Mouse (Mus musculus) MEL (cell line): ENCODE data around the gene Spata2. TPM values are rescaled to one million over a fixed set of nuclear protein-coding genes. Genes with fewer than 3 reads are reported as not detected.

Experiments
- DNase-seq: peaks from one replicate; pipeline ENCODE4 v3.0.0; 2011; ENCODE audit warnings: low read depth, low spot score
- H3K27ac ChIP-seq: 2 replicates; pipeline ENCODE4 v1.5.1; 2012; ENCODE audit warnings: low read depth, mild to moderate bottlenecking, control low read depth, low read length, moderate library complexity; ENCODE audit not compliant: control insufficient read depth
- H3K27me3 ChIP-seq, 2 experiments: fragments of 150-350 bp in 1 of 2; sonication (generic) in 1 of 2; 2 replicates each; pipeline ENCODE4 v1.6.1; 2012; ENCODE audit warnings: low read length in 2 of 2, mild to moderate bottlenecking in 2 of 2, improper control_type of control experiment in 1 of 2, moderate library complexity in 1 of 2; ENCODE audit not compliant: insufficient read depth in 2 of 2, control insufficient read depth in 1 of 2
- H3K36me3 ChIP-seq, 2 experiments: 2 replicates each; pipeline ENCODE4 v1.6.1; 2012 to 2014; ENCODE audit warnings: low read length in 2 of 2, improper control_type of control experiment in 1 of 2, inconsistent platforms in 1 of 2, mild to moderate bottlenecking in 1 of 2; ENCODE audit not compliant: insufficient read depth in 2 of 2, control insufficient read depth in 1 of 2
- H3K4me1 ChIP-seq, 2 experiments: fragments of 150-350 bp in 1 of 2; sonication (generic) in 1 of 2; 2 replicates each; pipeline ENCODE4 v1.6.1; 2012; ENCODE audit warnings: low read length in 2 of 2, improper control_type of control experiment in 1 of 2, mild to moderate bottlenecking in 1 of 2; ENCODE audit not compliant: insufficient read depth in 2 of 2, control insufficient read depth in 1 of 2
- H3K4me3 ChIP-seq, 2 experiments: fragments of 150-350 bp in 1 of 2; sonication (generic) in 1 of 2; 2 replicates each; pipeline ENCODE4 v1.5.1; 2012; ENCODE audit warnings: low read depth in 2 of 2, low read length in 2 of 2, mild to moderate bottlenecking in 2 of 2, moderate library complexity in 2 of 2, control low read depth in 1 of 2, improper control_type of control experiment in 1 of 2; ENCODE audit not compliant: control insufficient read depth in 1 of 2, insufficient read depth in 1 of 2
- H3K79me2 ChIP-seq: 2 replicates; pipeline ENCODE4 v1.6.1; 2012; ENCODE audit warnings: mild to moderate bottlenecking, low read length, moderate library complexity; ENCODE audit not compliant: control insufficient read depth, poor library complexity, insufficient read depth
- H3K9ac ChIP-seq: 2 replicates; pipeline ENCODE4 v1.6.1; 2012; ENCODE audit warnings: low read depth, mild to moderate bottlenecking, control low read depth, low read length, moderate library complexity; ENCODE audit not compliant: control insufficient read depth, poor library complexity, severe bottlenecking
- H3K9me3 ChIP-seq: fragments of 150-350 bp; sonication (generic); replicated peaks from 2 replicates; pipeline ENCODE4 v1.6.1; 2012; ENCODE audit warnings: mild to moderate bottlenecking, low read length, improper control_type of control experiment, moderate library complexity; ENCODE audit not compliant: insufficient read depth
- BHLHE40 ChIP-seq: IDR thresholded peaks from 2 replicates; pipeline ENCODE4 v1.6.1; 2012; ENCODE audit warnings: low read depth, mild to moderate bottlenecking, inconsistent platforms, low read length, improper control_type of control experiment, borderline replicate concordance
- CHD1 ChIP-seq: IDR thresholded peaks from 2 replicates; pipeline ENCODE4 v1.6.1; 2012; ENCODE audit warnings: low read depth, mild to moderate bottlenecking, inconsistent platforms, low read length, improper control_type of control experiment
- CHD2 ChIP-seq: IDR thresholded peaks from 2 replicates; pipeline ENCODE4 v1.6.1; 2011; ENCODE audit warnings: low read length, improper control_type of control experiment
- CTCF ChIP-seq, 3 experiments: IDR thresholded peaks in 2 of 3; conservative IDR thresholded peaks in 1 of 3; 2 replicates each; pipeline ENCODE4 v1.5.1; 2011 to 2012; ENCODE audit warnings: low read length in 3 of 3, low read depth in 2 of 3, mild to moderate bottlenecking in 2 of 3, improper control_type of control experiment in 1 of 3, inconsistent platforms in 1 of 3, mixed read lengths in 1 of 3, moderate library complexity in 1 of 3; ENCODE audit not compliant: control insufficient read depth in 1 of 3, insufficient read depth in 1 of 3, poor library complexity in 1 of 3, severe bottlenecking in 1 of 3
- ELF1 ChIP-seq: IDR thresholded peaks from 2 replicates; pipeline ENCODE4 v1.6.1; 2014; ENCODE audit warnings: low read depth, mild to moderate bottlenecking, inconsistent platforms, low read length, improper control_type of control experiment, moderate library complexity
- GATA1 ChIP-seq: IDR thresholded peaks from 2 replicates; pipeline ENCODE4 v1.6.1; 2011; ENCODE audit warnings: low read depth, low read length, improper control_type of control experiment
- HCFC1 ChIP-seq: IDR thresholded peaks from 2 replicates; pipeline ENCODE4 v1.6.1; 2012; ENCODE audit warnings: low read depth, mild to moderate bottlenecking, inconsistent platforms, low read length, improper control_type of control experiment, moderate library complexity
- MAFK ChIP-seq: IDR thresholded peaks from 2 replicates; pipeline ENCODE4 v1.6.1; 2011; ENCODE audit warnings: low read depth, mild to moderate bottlenecking, low read length, improper control_type of control experiment, borderline replicate concordance
- MAX ChIP-seq: IDR thresholded peaks from 2 replicates; pipeline ENCODE4 v1.6.1; 2011; ENCODE audit warnings: low read length, improper control_type of control experiment
- MEF2A ChIP-seq: IDR thresholded peaks from 2 replicates; pipeline ENCODE4 v1.6.1; 2014; ENCODE audit warnings: low read depth, mild to moderate bottlenecking, inconsistent platforms, low read length, improper control_type of control experiment; ENCODE audit not compliant: poor library complexity, insufficient replicate concordance, severe bottlenecking; ENCODE audit errors: extremely low read depth
- MYB ChIP-seq: IDR thresholded peaks from 2 replicates; pipeline ENCODE4 v1.6.1; 2011; ENCODE audit warnings: mild to moderate bottlenecking, low read depth, low read length, improper control_type of control experiment
- MYC ChIP-seq: IDR thresholded peaks from 2 replicates; pipeline ENCODE4 v1.6.1; 2011; ENCODE audit warnings: low read depth, mild to moderate bottlenecking, low read length, improper control_type of control experiment, moderate library complexity
- NRF1 ChIP-seq: IDR thresholded peaks from 2 replicates; pipeline ENCODE4 v1.6.1; 2014; ENCODE audit warnings: low read depth, mild to moderate bottlenecking, inconsistent platforms, low read length, improper control_type of control experiment, moderate library complexity; ENCODE audit not compliant: poor library complexity, insufficient read depth, severe bottlenecking
- POLR2A ChIP-seq, 2 experiments: IDR thresholded peaks; 2 replicates each; pipeline ENCODE4 v1.6.1; 2011 to 2012; ENCODE audit warnings: low read length in 2 of 2, mild to moderate bottlenecking in 2 of 2, control low read depth in 1 of 2, improper control_type of control experiment in 1 of 2, low read depth in 1 of 2, moderate library complexity in 1 of 2; ENCODE audit not compliant: control insufficient read depth in 1 of 2, insufficient read depth in 1 of 2, poor library complexity in 1 of 2
- POLR2AphosphoS5 ChIP-seq: IDR thresholded peaks from 2 replicates; pipeline ENCODE4 v1.6.1; 2012; ENCODE audit warnings: low read depth, borderline replicate concordance, mild to moderate bottlenecking, inconsistent platforms, low read length, moderate library complexity, mixed read lengths
- RCOR1 ChIP-seq: IDR thresholded peaks from 2 replicates; pipeline ENCODE4 v1.6.1; 2012; ENCODE audit warnings: low read depth, mild to moderate bottlenecking, inconsistent platforms, low read length, improper control_type of control experiment
- SIN3A ChIP-seq: IDR thresholded peaks from 2 replicates; pipeline ENCODE4 v1.6.1; 2012; ENCODE audit warnings: low read length, improper control_type of control experiment, inconsistent platforms
- TBP ChIP-seq: IDR thresholded peaks from 2 replicates; pipeline ENCODE4 v1.8.0; 2011; ENCODE audit warnings: low read depth, low read length, improper control_type of control experiment
- ZC3H11A ChIP-seq: IDR thresholded peaks from 2 replicates; pipeline ENCODE4 v1.6.1; 2012; ENCODE audit warnings: low read depth, mild to moderate bottlenecking, inconsistent platforms, low read length, improper control_type of control experiment
- ZKSCAN1 ChIP-seq: IDR thresholded peaks from 2 replicates; pipeline ENCODE4 v1.6.1; 2012; ENCODE audit warnings: low read depth, mild to moderate bottlenecking, inconsistent platforms, low read length, improper control_type of control experiment, moderate library complexity
- ZMIZ1 ChIP-seq: IDR thresholded peaks from 2 replicates; pipeline ENCODE4 v1.6.1; 2012; ENCODE audit warnings: low read depth, mild to moderate bottlenecking, inconsistent platforms, low read length, improper control_type of control experiment, moderate library complexity
- ZNF384 ChIP-seq: IDR thresholded peaks from 2 replicates; pipeline ENCODE4 v1.6.1; 2012; ENCODE audit warnings: low read depth, mild to moderate bottlenecking, inconsistent platforms, low read length, improper control_type of control experiment
- polyA plus RNA-seq, 2 experiments: library from polyadenylated mRNA; stranded (reverse) in 1 of 2; unstranded in 1 of 2; fragments of >175 nt in 1 of 2; fragments of >200 nt in 1 of 2; gene quantifications; 2 replicates each; pipeline versions ENCODE4 v1.2.1 to v1.2.4; 2012; ENCODE audit warnings: low replicate concordance in 2 of 2, low read depth in 1 of 2; ENCODE audit not compliant: insufficient read length in 2 of 2, insufficient read depth in 1 of 2, missing spikeins in 1 of 2
- total RNA-seq: library from RNA; depleted of rRNA; stranded (reverse); fragments of 300-350 nt; gene quantifications from 2 replicates; pipeline ENCODE4 v1.2.3, GENCODE M21; 2012

The Spata2 gene
- total and polyA plus RNA-seq, 3 experiments, result 9.4 to 33.5 TPM; not detected in 1

GRCm38 (mm10) chr2:167539536-167540476 lies 47.1 kb upstream of the Spata2 start:
- Histone ChIP-seq H3K27ac (no peak overlapping the region), H3K4me3 (no peak overlapping the region), H3K4me1 (peaks cover 14 to 15% of the 10 kb centered on the region in 2 experiments), H3K27me3 (no peaks in the 10 kb centered on the region), H3K9me3 (no peaks in the 10 kb centered on the region), H3K36me3 (peaks cover 0 to 15% of the 10 kb centered on the region in 2 experiments; a peak in 2 of 4 replicates), H3K79me2 (no peaks in the 10 kb centered on the region; the same call in 1 of the 2 replicates), H3K9ac (no peak overlapping the region)
- DNase-seq, result no peak
- no peak for TF ChIP-seq ZKSCAN1
- no peak for TF ChIP-seq RCOR1
- no peak for TF ChIP-seq ZMIZ1
- no peak for TF ChIP-seq ZC3H11A
- TF ChIP-seq MAFK, result no peak
- no peak for TF ChIP-seq BHLHE40
- TF ChIP-seq CTCF (IDR thresholded peaks at IDR 0.05 in 2 of 3, conservative IDR thresholded peaks at IDR 0.05 in 1 of 3; ENCODE audit: control insufficient read depth in 1 of 3, insufficient read depth in 1 of 3, low read depth in 2 of 3, low read length in 3 of 3, poor library complexity in 1 of 3, severe bottlenecking in 1 of 3), result no peak
- TF ChIP-seq SIN3A, result no peak
- TF ChIP-seq HCFC1, result no peak
- TF ChIP-seq MAX, result no peak
- no peak for TF ChIP-seq ZNF384
- no peak for TF ChIP-seq POLR2AphosphoS5
- no peak for TF ChIP-seq ELF1
- TF ChIP-seq GATA1, result no peak
- TF ChIP-seq CHD1, result no peak
- no peak for TF ChIP-seq MYB
- TF ChIP-seq MEF2A, result no peak

- Histone ChIP-seq H3K4me3 (no peak overlapping the region), H3K27me3 (no peaks in the 10 kb centered on the region), H3K4me1 (peaks cover 14 to 15% of the 10 kb centered on the region in 2 experiments), H3K9ac (no peak overlapping the region), H3K27ac (no peak overlapping the region), H3K79me2 (no peaks in the 10 kb centered on the region; the same call in 1 of the 2 replicates), H3K36me3 (peaks cover 0 to 19% of the 10 kb centered on the region in 2 experiments; a peak in 2 of 4 replicates), H3K9me3 (no peaks in the 10 kb centered on the region)
- no peak for TF ChIP-seq POLR2A (IDR thresholded peaks at IDR 0.05; ENCODE audit: control insufficient read depth in 1 of 2, insufficient read depth in 1 of 2, low read depth in 1 of 2, low read length in 2 of 2, poor library complexity in 1 of 2)
- TF ChIP-seq TBP, result no peak
- TF ChIP-seq MAFK, result no peak
- TF ChIP-seq POLR2AphosphoS5, result no peak
- no peak for TF ChIP-seq CHD2
- no peak for TF ChIP-seq ZKSCAN1
- TF ChIP-seq MYC, result no peak
- no peak for TF ChIP-seq NRF1
- DNase-seq, result no peak
Observed at GRCm38 (mm10) chr2:167538671-167539306, 46.1 kb upstream of the Spata2 start.
